Mouse (Mus musculus) liver, embryonic 13.5 days (tissue): ENCODE results near the gene Kynu. TPM values are rescaled to one million over a fixed set of nuclear protein-coding genes. Genes with fewer than 3 reads are reported as not detected.

ENCODE experiments used
- ATAC-seq: fragments of 200-750 bp; cut with Nextera tagmentation; 2 replicates; pipeline ENCODE4 v1.8.0; 2017; ENCODE audit warnings: low read depth, mild to moderate bottlenecking, moderate number of reproducible peaks, moderate library complexity
- DNase-seq: peaks from one replicate; pipeline ENCODE4 v3.0.0; 2022
- H3K27ac ChIP-seq: fragments of 300-500 bp; sonication (generic); 2 replicates; pipeline ENCODE4 v1.5.1; 2015; ENCODE audit warnings: moderate library complexity, mild to moderate bottlenecking, inconsistent platforms
- H3K27me3 ChIP-seq: fragments of 300-500 bp; sonication (generic); 2 replicates; pipeline ENCODE4 v1.6.1; 2015; ENCODE audit warnings: mild to moderate bottlenecking, inconsistent platforms
- H3K36me3 ChIP-seq: fragments of 300-500 bp; sonication (generic); 2 replicates; pipeline ENCODE4 v1.6.1; 2015; ENCODE audit warnings: mild to moderate bottlenecking, inconsistent platforms
- H3K4me1 ChIP-seq: fragments of 300-500 bp; sonication (generic); replicated peaks from 2 replicates; pipeline ENCODE4 v1.6.1; 2015; ENCODE audit warnings: inconsistent platforms
- H3K4me2 ChIP-seq: fragments of 300-500 bp; sonication (generic); 2 replicates; pipeline ENCODE4 v1.6.1; 2015; ENCODE audit warnings: inconsistent platforms, mild to moderate bottlenecking, moderate library complexity
- H3K4me3 ChIP-seq: fragments of 300-500 bp; sonication (generic); replicated peaks from 2 replicates; pipeline ENCODE4 v1.5.1; 2015; ENCODE audit warnings: mild to moderate bottlenecking, inconsistent platforms
- H3K9ac ChIP-seq: fragments of 300-500 bp; sonication (generic); 2 replicates; pipeline ENCODE4 v1.6.1; 2015; ENCODE audit warnings: mild to moderate bottlenecking, inconsistent platforms
- H3K9me3 ChIP-seq: fragments of 300-500 bp; sonication (generic); replicated peaks from 2 replicates; pipeline ENCODE4 v1.6.1; 2016; ENCODE audit warnings: inconsistent platforms
- whole genome bisulfite sequencing: fragments of 180-500 bp; shearing (Covaris S2); methylation state at CpG from one replicate; pipeline ENCODE4 v1.1.7; 2015; ENCODE audit not compliant: insufficient replicate concordance; 5-methylcytosine and 5-hydroxymethylcytosine counted together
- polyA plus RNA-seq: library from polyadenylated mRNA; unstranded; fragments of >200 nt; fragmentation: Nextera tagmentation; extraction: Ambion mirVana; gene quantifications from 2 replicates; pipeline ENCODE4 v1.2.1, GENCODE M21; 2015

Gene Kynu
- polyA plus RNA-seq, 1 experiment from 2014 or later = 1.1 TPM

DNA sequence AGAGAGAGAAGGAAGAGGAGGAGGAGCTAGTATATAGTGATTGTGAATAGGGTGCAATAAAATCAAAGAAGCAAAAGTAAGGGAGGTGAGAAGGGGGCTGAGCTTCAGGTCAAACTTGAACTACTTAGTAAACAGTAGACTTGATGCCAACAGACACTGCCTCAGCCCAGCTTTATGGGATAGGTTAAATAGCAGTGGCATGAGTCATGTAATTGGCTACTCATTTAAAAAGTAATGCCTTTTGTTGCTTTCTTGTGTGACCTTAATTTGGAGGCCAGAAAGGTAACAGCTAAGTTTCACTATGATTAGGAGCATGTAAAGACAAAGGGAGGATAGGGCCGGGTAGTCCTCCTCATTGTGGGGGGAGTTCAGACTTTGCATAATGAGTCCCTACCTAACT lies 13.3 kb downstream of the Kynu start:
- 51% methylated on average over 1 of the region's 1 CpGs for WGBS
- ATAC-seq (no peak), DNase-seq (no peak)
- no peak overlapping the region for H3K27ac ChIP-seq
- no peak overlapping the region for H3K4me2 ChIP-seq
- H3K9ac ChIP-seq = no peak overlapping the region
- H3K4me3 ChIP-seq = no peak overlapping the region
- H3K27me3 ChIP-seq = no peaks in the 10 kb centered on the region
- H3K36me3 ChIP-seq = no peaks in the 10 kb centered on the region
- H3K4me1 ChIP-seq = no peaks in the 10 kb centered on the region
- H3K9me3 ChIP-seq = 0 out of 2 replicates have a peak, but pooled peaks cover 3% of the 10 kb centered on the region

DNA sequence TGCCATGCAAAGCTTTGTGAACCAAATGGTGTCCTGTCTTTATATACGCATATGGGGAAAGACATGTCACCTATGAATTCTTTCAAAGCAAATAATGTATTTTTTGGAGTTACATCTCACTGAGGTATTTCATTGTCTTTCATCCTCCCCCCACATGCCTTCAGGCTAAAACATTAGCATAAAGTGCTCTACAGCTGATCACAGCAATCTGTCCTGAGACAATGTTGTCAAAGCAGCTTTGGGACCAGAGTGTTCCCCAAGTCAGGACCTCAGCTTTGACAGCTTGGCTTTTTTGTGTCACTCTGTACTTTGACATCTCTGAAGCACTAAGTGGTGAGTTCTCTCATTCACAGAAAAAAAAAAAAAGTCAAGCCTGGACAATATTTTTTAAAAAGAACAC lies 18.4 kb downstream of the Kynu start:
- Histone ChIP-seq H3K4me1 (no peaks in the 10 kb centered on the region), H3K9ac (no peak overlapping the region), H3K36me3 (no peaks in the 10 kb centered on the region), H3K4me2 (no peak overlapping the region), H3K27me3 (no peaks in the 10 kb centered on the region), H3K9me3 (no peaks in the 10 kb centered on the region), H3K4me3 (no peak overlapping the region), H3K27ac (no peak overlapping the region)
- DNase-seq (no peak), ATAC-seq (no peak)
- 67% methylated on average over 1 of the region's 1 CpGs for WGBS

DNA sequence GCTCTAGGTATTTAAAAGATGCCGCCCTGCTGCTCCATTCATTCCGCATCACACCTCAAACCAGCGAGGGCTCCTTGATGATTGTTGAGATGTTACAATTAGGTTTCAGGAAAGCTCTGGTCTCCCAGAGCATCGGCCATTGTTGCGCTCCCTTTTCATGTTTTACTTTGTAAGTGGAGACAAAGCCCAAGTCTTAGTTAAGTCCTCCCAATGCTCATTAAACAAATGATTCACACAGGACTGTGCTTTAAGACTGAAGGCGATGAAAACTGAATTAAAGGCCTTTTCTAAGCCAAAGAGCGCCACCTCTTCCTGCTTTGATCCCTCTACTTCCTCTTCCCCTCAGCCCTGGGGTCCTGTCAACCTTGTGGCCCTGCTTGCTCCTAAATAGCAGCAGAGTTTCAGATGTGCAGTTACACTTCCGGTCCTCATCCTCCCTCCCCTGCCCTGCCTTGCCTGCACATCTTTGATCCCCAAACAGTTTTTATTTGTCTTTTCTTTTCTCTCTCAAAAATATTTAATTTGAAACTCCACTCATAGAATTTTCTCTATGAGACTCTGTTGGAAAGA lies 28.2 kb downstream of the Kynu start:
- ATAC-seq = no peak
- Histone ChIP-seq H3K4me2 (no peak overlapping the region), H3K36me3 (no peaks in the 10 kb centered on the region), H3K4me1 (no peaks in the 10 kb centered on the region), H3K9ac (no peak overlapping the region), H3K4me3 (no peak overlapping the region), H3K9me3 (no peaks in the 10 kb centered on the region), H3K27me3 (no peaks in the 10 kb centered on the region), H3K27ac (no peak overlapping the region)
- no peak for DNase-seq
- WGBS = 60% methylated on average over 8 of the region's 8 CpGs

DNA sequence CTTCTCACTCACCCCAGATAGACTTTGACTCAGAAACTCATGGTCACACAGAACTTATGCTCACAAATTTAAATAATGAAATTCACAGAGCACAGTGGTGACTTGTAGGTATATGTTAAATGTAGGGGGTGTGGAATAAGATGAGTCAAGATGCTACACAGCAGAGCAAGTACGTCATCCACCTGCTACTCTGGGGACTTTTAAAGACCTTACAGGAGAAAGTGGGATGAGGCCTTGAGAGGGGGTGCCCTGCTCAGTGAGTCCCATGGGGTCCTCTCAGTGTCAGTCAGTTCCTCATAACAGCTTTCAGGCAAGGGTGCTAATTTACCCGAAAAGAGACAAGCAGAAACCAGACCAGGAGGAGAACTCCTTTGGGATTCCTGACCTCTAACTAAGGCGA lies 30.4 kb downstream of the Kynu start:
- Histone ChIP-seq H3K36me3 (no peaks in the 10 kb centered on the region), H3K4me2 (no peak overlapping the region), H3K9ac (no peak overlapping the region), H3K4me3 (no peak overlapping the region), H3K4me1 (no peaks in the 10 kb centered on the region), H3K27ac (no peak overlapping the region), H3K9me3 (no peaks in the 10 kb centered on the region), H3K27me3 (no peaks in the 10 kb centered on the region)
- ATAC-seq = no peak
- WGBS = 60% methylated on average over 3 of the region's 3 CpGs
- DNase-seq = no peak

DNA sequence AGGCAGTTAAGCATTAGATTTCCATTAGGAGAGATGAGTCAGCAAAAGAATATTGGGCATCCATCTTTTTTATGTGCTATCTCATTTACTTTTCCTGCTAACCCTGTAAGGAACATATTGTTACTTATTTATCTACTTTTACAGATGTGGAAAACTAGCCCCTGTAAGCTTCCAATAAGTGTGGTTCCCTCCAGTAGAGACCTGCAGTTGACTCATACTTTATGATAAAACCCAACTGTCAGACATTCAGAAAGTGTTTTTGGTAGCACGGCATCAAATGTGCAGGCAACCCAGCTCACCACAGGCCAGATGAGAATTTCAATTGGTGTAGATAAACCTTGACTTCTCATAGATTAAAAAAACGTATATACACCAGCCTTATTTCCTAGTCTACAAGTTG lies 32.7 kb downstream of the Kynu start:
- no peaks in the 10 kb centered on the region for H3K27me3 ChIP-seq
- no peaks in the 10 kb centered on the region for H3K4me1 ChIP-seq
- no peak for ATAC-seq
- H3K36me3 ChIP-seq = no peaks in the 10 kb centered on the region
- no peak overlapping the region for H3K9ac ChIP-seq
- DNase-seq = no peak
- no peaks in the 10 kb centered on the region for H3K9me3 ChIP-seq
- H3K27ac ChIP-seq = no peak overlapping the region
- H3K4me3 ChIP-seq = no peak overlapping the region
- 47% methylated on average over 2 of the region's 2 CpGs for WGBS
- no peak overlapping the region for H3K4me2 ChIP-seq

DNA sequence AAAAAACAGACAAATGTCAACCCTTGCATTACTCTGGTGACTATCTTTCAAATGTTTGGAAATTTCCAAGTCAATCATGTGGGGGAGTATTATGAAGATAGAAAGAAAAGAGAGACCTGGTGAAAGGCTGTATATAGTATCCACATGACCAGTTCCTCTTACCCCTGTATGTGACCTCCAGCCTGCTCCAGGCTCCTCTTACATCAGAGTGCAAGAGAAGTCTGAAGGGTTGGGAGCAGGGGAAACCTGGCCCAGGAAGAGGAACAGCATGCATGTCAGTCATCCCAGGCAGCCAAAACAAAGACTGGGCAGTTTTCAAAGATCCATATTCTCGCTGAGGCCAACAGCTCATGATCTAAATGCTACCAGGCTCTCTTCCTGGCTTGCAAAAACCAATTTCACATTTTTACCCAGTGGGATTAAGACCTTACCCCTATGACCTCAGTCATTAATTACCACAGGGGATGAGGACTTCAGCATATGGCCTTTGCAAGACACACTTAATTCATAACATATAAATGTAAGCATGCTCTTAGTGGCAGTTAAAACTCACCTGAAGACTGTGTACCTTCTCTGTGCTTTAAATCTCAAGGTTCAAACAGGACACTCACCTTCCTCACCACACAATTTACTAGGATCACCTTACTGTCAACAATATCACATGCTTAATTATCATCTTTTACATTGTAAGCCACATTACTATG lies 37.0 kb downstream of the Kynu start:
- 39% methylated on average over 1 of the region's 1 CpGs for WGBS

DNA sequence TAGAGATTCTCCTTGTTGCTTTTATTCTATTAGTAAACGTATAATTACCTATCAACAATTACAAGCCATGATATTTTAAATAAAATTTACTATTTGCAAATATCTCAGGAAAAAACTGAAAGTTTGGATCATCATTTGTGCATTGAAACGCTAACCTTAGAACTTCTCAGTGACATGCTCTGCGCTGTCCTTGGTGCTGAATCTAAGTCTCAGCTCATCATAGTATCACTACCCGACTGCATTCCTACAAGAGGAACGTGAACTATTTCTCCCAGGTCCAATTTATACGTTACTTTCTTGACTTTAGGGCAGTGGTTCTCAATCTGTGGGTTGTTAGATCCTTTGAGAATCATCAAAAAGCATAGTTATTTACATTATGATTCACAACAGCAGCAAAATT lies 58.4 kb downstream of the Kynu start:
- Histone ChIP-seq H3K27ac (no peak overlapping the region), H3K36me3 (no peaks in the 10 kb centered on the region), H3K4me1 (no peaks in the 10 kb centered on the region), H3K9me3 (no peaks in the 10 kb centered on the region), H3K4me2 (no peak overlapping the region), H3K27me3 (no peaks in the 10 kb centered on the region), H3K9ac (no peak overlapping the region), H3K4me3 (no peak overlapping the region)
- DNase-seq (no peak), ATAC-seq (no peak)
- 10% methylated on average over 6 of the region's 6 CpGs for WGBS

More for the DNA sequence above, 37.0 kb downstream of the Kynu start:
- H3K27ac ChIP-seq = no peak overlapping the region
- H3K36me3 ChIP-seq = no peaks in the 10 kb centered on the region
- no peaks in the 10 kb centered on the region for H3K4me1 ChIP-seq
- H3K9me3 ChIP-seq = no peaks in the 10 kb centered on the region
- no peak overlapping the region for H3K9ac ChIP-seq
- DNase-seq = no peak
- H3K27me3 ChIP-seq = no peaks in the 10 kb centered on the region
- no peak overlapping the region for H3K4me2 ChIP-seq
- no peak for ATAC-seq
- no peak overlapping the region for H3K4me3 ChIP-seq

DNA sequence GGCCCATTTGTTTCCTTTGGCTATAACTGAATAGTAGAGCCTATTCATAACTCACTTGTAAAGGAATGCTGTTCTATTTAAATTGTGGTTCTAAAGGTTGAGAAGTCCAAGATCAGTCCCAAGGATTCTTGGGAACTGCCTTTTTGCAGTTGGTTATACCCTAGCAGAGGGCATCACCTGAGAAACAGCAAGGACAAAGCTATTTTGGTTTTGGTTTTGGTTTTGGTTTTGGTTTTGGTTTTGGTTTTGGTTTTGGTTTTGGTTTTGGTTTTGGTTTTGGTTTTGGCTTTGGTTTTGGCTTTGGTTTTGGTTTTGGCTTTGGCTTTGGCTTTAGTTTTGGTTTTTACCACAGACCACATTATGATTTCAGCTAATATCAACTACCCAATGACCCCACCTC lies 66.0 kb downstream of the Kynu start:
- H3K36me3 ChIP-seq = no peaks in the 10 kb centered on the region
- H3K27ac ChIP-seq = no peak overlapping the region
- H3K9ac ChIP-seq = no peak overlapping the region
- no peaks in the 10 kb centered on the region for H3K4me1 ChIP-seq
- H3K4me2 ChIP-seq = no peak overlapping the region
- DNase-seq (no peak), ATAC-seq (no peak)
- no peaks in the 10 kb centered on the region for H3K27me3 ChIP-seq
- H3K4me3 ChIP-seq = no peak overlapping the region
- no peaks in the 10 kb centered on the region for H3K9me3 ChIP-seq

DNA sequence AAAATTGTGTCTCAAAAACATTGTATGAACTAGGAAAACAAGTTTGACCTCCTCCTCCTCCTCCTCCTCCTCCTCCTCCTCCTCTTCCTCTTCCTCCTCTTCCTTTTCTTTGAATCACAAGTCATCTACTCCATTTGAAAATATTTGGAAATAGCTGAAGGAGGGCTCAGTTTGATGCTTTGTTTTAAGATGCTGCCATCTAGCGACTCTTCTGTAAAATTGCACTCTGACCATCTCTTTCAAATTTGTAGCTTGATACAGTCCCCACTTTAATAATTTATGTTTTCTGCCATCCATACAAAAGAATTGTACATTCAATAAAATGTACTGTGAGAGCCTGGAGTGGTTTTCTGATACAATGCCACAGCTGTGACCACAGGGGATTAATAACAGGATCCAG lies 67.7 kb downstream of the Kynu start:
- no peak overlapping the region for H3K4me2 ChIP-seq
- no peak overlapping the region for H3K27ac ChIP-seq
- H3K9me3 ChIP-seq = no peaks in the 10 kb centered on the region
- DNase-seq (no peak), ATAC-seq (no peak)
- H3K27me3 ChIP-seq = no peaks in the 10 kb centered on the region
- H3K4me3 ChIP-seq = no peak overlapping the region
- H3K9ac ChIP-seq = no peak overlapping the region
- H3K36me3 ChIP-seq = no peaks in the 10 kb centered on the region
- 0% methylated on average over 1 of the region's 1 CpGs for WGBS
- no peaks in the 10 kb centered on the region for H3K4me1 ChIP-seq

DNA sequence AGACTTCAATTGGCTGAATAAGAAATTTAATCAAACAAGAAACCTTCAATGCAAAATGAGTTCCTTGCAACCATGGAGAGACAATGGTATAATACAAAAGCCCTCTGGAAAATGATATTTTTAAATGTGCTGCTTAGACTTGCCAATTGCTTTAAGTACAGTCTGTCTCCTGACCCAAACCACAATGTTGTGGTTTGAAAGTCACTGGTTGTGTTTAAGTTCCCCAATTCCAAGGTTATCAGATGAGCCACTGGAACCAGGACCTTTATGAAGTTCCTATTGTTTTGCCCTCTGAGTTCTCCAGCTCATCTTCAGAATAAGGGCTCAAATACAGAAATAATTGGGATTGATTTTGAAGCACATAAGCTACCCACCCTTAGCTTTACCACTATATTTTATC lies 76.7 kb downstream of the Kynu start:
- Histone ChIP-seq H3K9ac (no peak overlapping the region), H3K4me1 (no peaks in the 10 kb centered on the region), H3K9me3 (no peaks in the 10 kb centered on the region), H3K27ac (no peak overlapping the region), H3K4me2 (no peak overlapping the region), H3K36me3 (no peaks in the 10 kb centered on the region), H3K4me3 (no peak overlapping the region), H3K27me3 (no peaks in the 10 kb centered on the region)
- DNase-seq (no peak), ATAC-seq (no peak)

DNA sequence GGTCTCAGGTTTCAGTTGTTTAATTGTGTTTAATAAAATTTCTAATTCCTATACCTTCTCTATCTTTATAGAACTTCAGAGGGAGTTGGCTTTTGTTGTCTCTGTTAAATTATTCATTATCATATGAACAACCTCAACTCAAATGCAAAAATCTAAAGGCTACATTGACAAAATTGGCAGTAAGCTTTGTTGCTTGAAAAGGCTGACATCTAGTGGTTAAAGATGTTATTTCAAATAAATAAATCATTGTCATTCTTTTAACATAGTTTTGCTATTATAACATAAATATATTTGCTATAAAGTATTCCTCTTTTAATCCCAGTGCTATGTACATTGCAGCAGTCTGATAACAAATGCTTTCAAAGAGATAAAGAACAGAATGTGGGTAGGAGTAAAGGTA lies 81.4 kb downstream of the Kynu start:
- Histone ChIP-seq H3K4me2 (no peak overlapping the region), H3K36me3 (no peaks in the 10 kb centered on the region), H3K9me3 (no peaks in the 10 kb centered on the region), H3K9ac (no peak overlapping the region), H3K4me3 (no peak overlapping the region), H3K27me3 (no peaks in the 10 kb centered on the region), H3K27ac (no peak overlapping the region), H3K4me1 (no peaks in the 10 kb centered on the region)
- DNase-seq (no peak), ATAC-seq (no peak)

DNA sequence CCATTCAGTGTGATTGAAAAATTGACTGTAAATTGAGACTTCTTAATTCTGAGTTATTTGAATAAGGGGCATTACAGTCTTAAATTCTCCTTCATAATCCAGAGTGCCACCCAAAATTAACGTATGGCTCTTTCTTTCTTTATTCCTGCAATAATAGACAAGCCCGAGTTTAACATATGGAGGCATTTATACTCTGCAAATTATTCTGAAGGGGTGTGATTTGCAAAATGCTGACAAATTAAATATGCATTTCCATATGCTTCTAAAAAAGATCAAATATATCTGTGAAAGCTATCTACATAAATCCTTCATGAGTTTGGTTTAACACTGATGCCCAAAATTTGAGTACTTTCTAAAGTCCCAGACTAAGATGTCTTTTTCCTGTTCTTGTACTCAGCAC lies 91.8 kb downstream of the Kynu start:
- H3K4me1 ChIP-seq = no peaks in the 10 kb centered on the region
- DNase-seq = no peak
- H3K36me3 ChIP-seq = no peaks in the 10 kb centered on the region
- H3K9me3 ChIP-seq = no peaks in the 10 kb centered on the region
- no peaks in the 10 kb centered on the region for H3K27me3 ChIP-seq
- no peak for ATAC-seq
- WGBS = 58% methylated on average over 2 of the region's 2 CpGs
- H3K27ac ChIP-seq = no peak overlapping the region
- no peak overlapping the region for H3K9ac ChIP-seq
- no peak overlapping the region for H3K4me2 ChIP-seq
- H3K4me3 ChIP-seq = no peak overlapping the region
